Mouse (Mus musculus): ENCODE results near the gene Adgra1. TPM values are rescaled to one million over a fixed set of nuclear protein-coding genes. Genes with fewer than 3 reads are reported as not detected.

Adgra1 gene
- 1.2 and 1.3 TPM in 2 replicates for polyA plus RNA-seq (2016; fragmentation: Nextera tagmentation; extraction: Ambion mirVana)

DNA sequence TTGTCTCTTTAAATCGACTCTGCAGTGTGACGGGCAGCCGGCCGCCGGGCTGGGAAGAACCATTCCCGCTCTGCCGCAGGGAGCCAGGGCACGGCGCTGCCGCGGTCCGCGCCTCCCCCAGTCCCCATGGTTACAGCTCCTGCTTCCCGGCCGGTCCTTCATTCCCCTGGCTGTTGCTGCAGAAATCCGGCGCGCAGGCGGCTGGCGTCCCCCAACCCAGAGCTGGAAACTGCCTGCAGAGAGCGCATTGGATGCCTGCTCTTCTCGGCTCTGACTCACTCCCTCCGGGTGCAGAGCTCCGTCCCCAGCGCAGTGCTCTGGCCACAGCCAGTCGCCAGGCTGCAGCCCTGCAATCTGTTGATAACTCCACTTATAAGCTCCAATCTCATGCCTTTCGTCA, at the start of gene Adgra1:
TSS of gene Adgra1 (plus strand) at position 139 of the 400 bp plus-strand sequence.
- Histone ChIP-seq H3K9me3 (no peaks in the 10 kb centered on the region), H3K4me3 (peak within 1 kb of the TSS; percentile 17), H3K4me2 (replicated peaks) (peak within 1 kb of the TSS; percentile 51), H3K4me1 (no peaks in the 10 kb centered on the region), H3K27ac (no peak within 1 kb of the TSS), H3K9ac (peak within 1 kb of the TSS; percentile 17; the same call in 1 of the 2 replicates), H3K27me3 (peaks cover 31% of the 10 kb centered on the region), H3K36me3 (no peaks in the 10 kb centered on the region)
- under 1% methylated on average over 27 of the region's 27 CpGs for WGBS
- ATAC-seq (ENCODE audit: insufficient number of reproducible peaks, insufficient read depth, low FRiP score, low TSS enrichment), result peak; percentile 92

DNA sequence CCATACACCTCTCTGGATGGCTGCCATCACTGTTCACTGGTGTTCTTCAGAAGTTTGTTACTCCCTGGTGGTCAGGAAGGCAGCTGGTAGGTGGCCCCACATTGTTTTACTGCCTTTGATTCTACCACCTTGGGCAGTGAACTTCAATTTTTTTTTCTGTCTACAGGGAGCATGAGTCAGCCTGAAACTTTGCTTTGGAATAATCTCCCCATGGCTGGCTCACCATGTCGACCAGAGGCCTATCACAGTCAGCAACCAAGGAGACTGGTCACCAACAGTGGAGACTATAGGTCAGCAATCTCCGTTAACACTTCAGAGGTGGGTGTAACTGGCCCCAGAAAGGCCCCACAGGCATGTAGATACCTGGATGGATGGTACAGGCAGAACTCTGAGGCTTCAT, 46.6 kb upstream of the Adgra1 start:
- WGBS, result 75% methylated on average over 2 of the region's 2 CpGs
- Histone ChIP-seq H3K4me2 (replicated peaks) (no peak overlapping the region), H3K9ac (no peak overlapping the region), H3K27ac (no peak overlapping the region), H3K4me1 (no peaks in the 10 kb centered on the region), H3K4me3 (no peak overlapping the region), H3K36me3 (no peaks in the 10 kb centered on the region), H3K9me3 (no peaks in the 10 kb centered on the region), H3K27me3 (no peaks in the 10 kb centered on the region)
- no peak for ATAC-seq (ENCODE audit: insufficient number of reproducible peaks, insufficient read depth, low FRiP score, low TSS enrichment)

DNA sequence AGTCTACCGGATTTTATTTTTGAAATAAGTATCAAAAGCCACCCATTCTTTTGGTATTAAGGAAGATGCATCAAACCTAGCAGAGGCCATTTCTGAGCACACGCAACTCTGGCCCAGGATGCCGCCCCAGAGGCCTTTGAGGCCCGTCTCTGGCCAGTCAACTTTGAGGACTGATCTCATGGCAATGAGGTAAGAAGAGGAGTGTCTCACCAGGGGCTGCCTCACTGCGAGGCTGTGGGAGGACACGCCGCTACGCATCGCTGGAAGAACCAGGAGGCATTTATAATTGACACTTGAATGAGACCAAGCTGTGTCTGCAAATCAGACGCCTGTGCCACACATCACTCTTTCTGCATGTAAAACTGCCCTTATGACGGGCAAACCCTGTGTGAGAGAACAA, 45.0 kb upstream of the Adgra1 start:
- Histone ChIP-seq H3K4me3 (no peak overlapping the region), H3K4me2 (replicated peaks) (no peak overlapping the region), H3K36me3 (no peaks in the 10 kb centered on the region), H3K27ac (no peak overlapping the region), H3K4me1 (no peaks in the 10 kb centered on the region), H3K27me3 (no peaks in the 10 kb centered on the region), H3K9ac (no peak overlapping the region), H3K9me3 (no peaks in the 10 kb centered on the region)
- WGBS, result 88% methylated on average over 11 of the region's 11 CpGs
- ATAC-seq (ENCODE audit: insufficient number of reproducible peaks, insufficient read depth, low FRiP score, low TSS enrichment), result no peak

DNA sequence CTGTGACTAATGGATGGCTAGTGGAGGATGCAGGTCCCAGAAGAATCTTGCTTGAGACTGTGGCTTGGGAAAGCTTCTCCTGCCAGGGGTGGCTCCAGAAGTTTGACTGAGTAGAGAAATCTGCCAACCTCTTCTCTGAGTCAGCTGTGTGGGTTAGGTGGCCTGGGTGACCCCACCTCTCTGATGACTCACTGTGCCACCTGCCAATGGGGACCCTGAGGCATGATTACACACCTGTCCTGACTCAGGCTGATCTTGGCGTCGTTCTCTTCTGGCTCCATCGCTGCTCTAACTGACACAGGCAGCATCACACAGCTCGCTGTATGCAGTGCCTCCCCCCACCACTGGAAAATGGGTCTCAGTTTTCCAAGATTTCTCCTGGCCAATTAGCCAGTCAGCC, 44.3 kb upstream of the Adgra1 start:
- WGBS, result 68% methylated on average over 4 of the region's 4 CpGs
- no peak for ATAC-seq (ENCODE audit: insufficient number of reproducible peaks, insufficient read depth, low FRiP score, low TSS enrichment)
- no peak overlapping the region for H3K4me3 ChIP-seq

DNA sequence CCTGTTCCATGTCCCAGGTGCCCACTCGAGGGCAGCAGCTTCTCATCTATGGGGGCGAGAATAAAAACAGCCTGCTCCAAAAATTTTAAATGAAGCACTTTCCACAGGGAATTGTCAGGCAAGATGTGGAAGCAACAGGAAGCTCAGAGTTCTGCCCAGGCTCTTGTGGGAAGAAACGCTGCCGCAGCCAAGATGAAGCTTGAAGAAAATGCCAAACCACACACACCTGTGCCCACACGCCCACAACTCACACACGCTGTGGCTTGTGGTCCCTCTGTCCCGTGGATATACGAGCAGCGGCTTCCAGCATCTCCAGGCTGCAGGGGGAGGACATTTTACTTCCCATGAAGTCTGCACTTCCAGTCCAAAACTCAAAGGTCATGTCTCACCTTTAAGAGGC, 42.4 kb upstream of the Adgra1 start:
- H3K9ac ChIP-seq, result no peak overlapping the region
- WGBS, result 75% methylated on average over 9 of the region's 9 CpGs
- ATAC-seq (ENCODE audit: insufficient number of reproducible peaks, insufficient read depth, low FRiP score, low TSS enrichment), result no peak
- H3K9me3 ChIP-seq, result no peaks in the 10 kb centered on the region
- H3K27ac ChIP-seq, result no peak overlapping the region
- no peaks in the 10 kb centered on the region for H3K36me3 ChIP-seq
- no peaks in the 10 kb centered on the region for H3K4me1 ChIP-seq
- H3K4me2 ChIP-seq (replicated peaks), result no peak overlapping the region
- H3K4me3 ChIP-seq, result no peak overlapping the region
- no peaks in the 10 kb centered on the region for H3K27me3 ChIP-seq

More for the DNA sequence above, 44.3 kb upstream of the Adgra1 start:
- Histone ChIP-seq H3K36me3 (no peaks in the 10 kb centered on the region), H3K27ac (no peak overlapping the region), H3K9me3 (no peaks in the 10 kb centered on the region), H3K4me2 (replicated peaks) (no peak overlapping the region), H3K27me3 (no peaks in the 10 kb centered on the region), H3K4me1 (no peaks in the 10 kb centered on the region), H3K9ac (no peak overlapping the region)

DNA sequence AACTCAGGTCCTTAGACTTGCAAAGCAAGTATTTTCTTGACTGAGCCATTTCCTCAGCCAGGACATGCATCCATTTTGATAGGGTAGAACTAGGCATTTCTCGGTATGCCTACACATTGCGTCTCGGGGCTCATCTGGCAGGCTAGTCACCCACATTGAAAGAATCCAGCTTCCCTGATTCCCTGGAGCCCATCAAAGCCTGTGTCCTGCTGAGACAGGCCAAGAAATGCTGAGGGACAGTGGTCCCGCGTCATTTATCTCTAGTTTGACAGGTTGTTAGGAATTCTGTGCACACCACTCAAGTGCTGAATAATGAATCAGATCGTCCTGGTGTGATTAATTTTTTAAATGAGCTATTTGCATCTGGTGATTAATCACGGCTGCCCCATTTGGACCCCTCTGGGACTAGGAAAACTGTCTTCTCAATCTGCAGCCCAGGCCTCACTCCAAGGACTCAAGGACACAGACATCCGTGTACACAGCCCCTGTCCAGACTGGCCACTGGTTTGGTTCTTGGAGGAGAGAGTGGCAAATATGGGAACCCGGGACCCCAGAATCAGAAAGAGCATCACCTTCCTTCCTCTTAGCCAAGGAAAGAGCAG, 38.9 kb upstream of the Adgra1 start:
- 82% methylated on average over 9 of the region's 9 CpGs for WGBS
- no peak for ATAC-seq (ENCODE audit: insufficient number of reproducible peaks, insufficient read depth, low FRiP score, low TSS enrichment)

DNA sequence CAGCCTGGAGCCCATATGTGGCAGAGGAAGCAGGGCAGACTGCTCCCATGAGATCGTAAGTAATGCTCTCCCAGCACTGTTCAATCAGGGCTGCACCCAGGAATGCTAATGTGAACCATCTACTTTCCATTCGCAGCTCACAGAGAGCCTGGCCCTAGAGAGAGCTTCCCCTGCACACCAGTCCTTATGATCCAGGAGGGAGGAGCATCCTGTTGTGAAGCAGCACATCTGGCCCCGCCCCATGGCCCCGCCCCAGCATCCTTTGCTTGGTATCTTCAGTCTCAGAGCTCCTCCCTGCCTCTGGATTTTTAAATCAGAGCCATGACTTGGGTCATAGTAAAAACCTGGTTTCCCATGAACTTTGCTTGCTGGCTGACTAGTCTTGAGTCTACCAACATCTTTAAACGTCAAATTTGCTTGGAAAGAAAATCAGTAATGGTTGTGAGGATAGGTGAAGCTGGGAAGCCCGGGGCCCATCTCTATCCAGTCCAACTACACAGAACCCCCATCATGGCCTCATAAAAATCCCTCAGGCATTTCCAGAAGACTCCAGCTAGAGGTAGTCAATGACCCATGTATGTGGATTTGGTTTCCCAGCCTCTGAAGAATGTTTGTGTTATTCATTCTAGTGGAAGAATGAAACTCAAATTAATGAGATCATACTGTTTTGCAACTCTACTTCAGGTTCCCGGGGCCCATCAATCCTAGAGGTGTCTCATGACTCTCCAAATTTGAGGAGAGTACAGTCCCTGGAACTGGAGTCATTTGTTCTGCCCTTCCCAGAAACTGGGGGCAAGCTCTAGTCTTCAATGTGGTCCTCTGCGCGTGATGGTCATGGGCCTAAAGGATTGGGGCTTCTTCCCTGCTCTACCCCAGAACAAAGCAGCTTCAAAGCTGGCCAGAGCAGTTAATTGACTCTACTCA, 36.5 kb upstream of the Adgra1 start:
- H3K27me3 ChIP-seq, result no peaks in the 10 kb centered on the region
- H3K4me1 ChIP-seq, result no peaks in the 10 kb centered on the region
- H3K4me3 ChIP-seq, result no peak overlapping the region
- WGBS, result 67% methylated on average over 9 of the region's 9 CpGs
- no peak overlapping the region for H3K4me2 ChIP-seq (replicated peaks)
- no peaks in the 10 kb centered on the region for H3K9me3 ChIP-seq
- no peak overlapping the region for H3K9ac ChIP-seq
- no peak for ATAC-seq (ENCODE audit: insufficient number of reproducible peaks, insufficient read depth, low FRiP score, low TSS enrichment)
- no peaks in the 10 kb centered on the region for H3K36me3 ChIP-seq
- H3K27ac ChIP-seq, result no peak overlapping the region

More for the DNA sequence above, 38.9 kb upstream of the Adgra1 start:
- no peak overlapping the region for H3K27ac ChIP-seq
- no peaks in the 10 kb centered on the region for H3K27me3 ChIP-seq
- H3K4me1 ChIP-seq, result no peaks in the 10 kb centered on the region
- H3K4me3 ChIP-seq, result no peak overlapping the region
- H3K4me2 ChIP-seq (replicated peaks), result no peak overlapping the region
- no peak overlapping the region for H3K9ac ChIP-seq
- H3K9me3 ChIP-seq, result no peaks in the 10 kb centered on the region
- no peaks in the 10 kb centered on the region for H3K36me3 ChIP-seq

DNA sequence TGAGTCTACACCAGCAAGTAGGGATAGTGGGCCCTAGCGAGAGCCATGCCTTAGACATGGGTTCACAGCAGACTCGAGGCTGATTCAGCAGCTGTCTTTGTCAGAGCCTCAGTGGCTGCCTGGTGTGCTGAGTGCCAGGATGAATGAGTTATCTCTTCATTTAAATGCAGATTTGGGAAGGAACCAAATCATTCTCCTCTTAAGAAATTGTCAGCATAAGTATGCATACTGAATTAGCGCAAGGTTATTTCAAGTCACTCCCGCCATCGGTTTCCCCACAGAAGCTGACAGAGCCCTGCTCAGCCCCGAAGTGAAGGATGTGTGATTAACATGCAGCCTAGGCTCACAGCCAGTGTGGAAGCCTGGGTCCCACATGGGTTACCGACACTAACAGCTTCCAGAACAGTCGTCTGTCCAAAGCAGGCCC, 27.8 kb upstream of the Adgra1 start:
- Histone ChIP-seq H3K4me1 (no peaks in the 10 kb centered on the region), H3K4me3 (no peak overlapping the region), H3K4me2 (replicated peaks) (no peak overlapping the region), H3K9me3 (no peaks in the 10 kb centered on the region), H3K27ac (no peak overlapping the region), H3K27me3 (no peaks in the 10 kb centered on the region), H3K9ac (no peak overlapping the region), H3K36me3 (no peaks in the 10 kb centered on the region)
- WGBS, result 63% methylated on average over 8 of the region's 8 CpGs
- ATAC-seq (ENCODE audit: insufficient number of reproducible peaks, insufficient read depth, low FRiP score, low TSS enrichment), result no peak

DNA sequence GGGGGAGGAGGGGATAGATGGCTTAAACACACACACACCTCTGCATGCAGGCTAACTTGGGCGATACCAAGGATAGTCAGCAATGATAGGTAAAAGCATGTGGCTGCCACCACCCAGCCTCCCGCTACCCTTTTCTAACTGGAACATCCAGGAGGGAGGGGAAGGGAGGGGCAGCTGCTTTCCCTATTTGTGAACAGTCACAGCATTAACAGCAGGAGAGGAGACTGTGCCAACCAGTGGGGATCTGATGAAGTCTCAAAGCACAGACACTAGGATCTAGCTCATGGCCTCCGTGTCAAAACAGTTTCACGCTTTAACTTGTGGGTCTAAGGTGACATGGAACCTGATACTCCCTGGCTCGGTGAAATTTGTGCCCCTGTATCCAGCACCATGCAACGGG, 23.9 kb upstream of the Adgra1 start:
- 63% methylated on average over 6 of the region's 6 CpGs for WGBS
- Histone ChIP-seq H3K36me3 (no peaks in the 10 kb centered on the region), H3K9me3 (no peaks in the 10 kb centered on the region), H3K4me3 (no peak overlapping the region), H3K27me3 (no peaks in the 10 kb centered on the region), H3K4me1 (no peaks in the 10 kb centered on the region), H3K9ac (no peak overlapping the region), H3K4me2 (replicated peaks) (no peak overlapping the region), H3K27ac (no peak overlapping the region)
- no peak for ATAC-seq (ENCODE audit: insufficient number of reproducible peaks, insufficient read depth, low FRiP score, low TSS enrichment)

DNA sequence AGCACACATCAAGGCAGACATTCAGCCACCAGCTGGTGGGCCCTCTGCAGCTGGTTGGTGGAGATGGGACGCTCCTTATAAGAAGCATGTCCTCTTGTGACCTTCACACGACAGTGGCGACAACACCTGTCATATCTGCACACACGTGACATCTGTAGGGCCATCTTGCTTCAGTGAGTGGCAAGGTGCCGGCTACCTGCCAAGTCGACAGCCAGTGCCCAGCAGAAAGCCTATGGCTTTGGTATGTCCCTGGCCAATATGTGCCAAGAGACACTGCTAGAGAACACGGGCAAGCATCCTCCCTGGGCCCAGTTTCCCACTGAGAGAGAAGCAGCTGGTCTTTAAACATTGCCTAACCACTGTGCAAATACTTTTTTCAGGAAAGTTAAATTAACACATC, 22.3 kb upstream of the Adgra1 start:
- Histone ChIP-seq H3K9me3 (no peaks in the 10 kb centered on the region), H3K27me3 (no peaks in the 10 kb centered on the region), H3K9ac (no peak overlapping the region), H3K4me2 (replicated peaks) (no peak overlapping the region), H3K4me1 (no peaks in the 10 kb centered on the region), H3K36me3 (no peaks in the 10 kb centered on the region), H3K27ac (no peak overlapping the region), H3K4me3 (no peak overlapping the region)
- no peak for ATAC-seq (ENCODE audit: insufficient number of reproducible peaks, insufficient read depth, low FRiP score, low TSS enrichment)
- WGBS, result 87% methylated on average over 7 of the region's 7 CpGs

DNA sequence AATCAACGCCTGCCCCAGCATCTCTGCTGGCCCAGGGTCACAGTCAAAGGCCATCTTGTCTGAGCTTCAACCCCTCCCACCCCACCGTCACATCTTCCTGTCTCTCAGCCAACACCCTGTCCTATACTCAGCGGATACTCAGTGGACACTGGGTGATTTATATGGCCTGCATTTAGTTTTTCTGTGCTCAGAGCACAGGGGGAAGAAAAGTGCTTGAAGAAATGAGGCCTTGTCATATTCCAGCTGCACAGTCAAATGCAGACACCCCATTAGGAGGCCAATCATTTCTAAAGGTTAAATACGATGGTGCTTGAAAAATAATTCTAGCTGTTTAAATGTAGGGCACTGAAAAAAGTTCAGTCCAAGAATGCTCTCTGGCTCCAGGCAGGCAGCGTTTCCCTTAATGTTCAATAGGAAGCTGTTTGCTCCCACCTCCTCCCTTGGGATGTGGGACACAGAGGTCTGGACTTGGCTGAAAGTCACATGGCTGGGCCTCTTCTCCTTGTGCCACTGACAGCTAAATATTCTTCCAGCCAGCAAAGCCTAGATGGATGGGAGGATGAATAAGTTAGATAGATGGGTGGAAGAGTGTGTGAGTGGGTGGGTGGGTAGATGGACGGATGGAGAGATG, 20.3 kb upstream of the Adgra1 start:
- ATAC-seq (ENCODE audit: insufficient number of reproducible peaks, insufficient read depth, low FRiP score, low TSS enrichment), result no peak
- H3K27me3 ChIP-seq, result no peaks in the 10 kb centered on the region
- WGBS, result 91% methylated on average over 6 of the region's 6 CpGs
- no peaks in the 10 kb centered on the region for H3K4me1 ChIP-seq
- no peaks in the 10 kb centered on the region for H3K36me3 ChIP-seq
- H3K9ac ChIP-seq, result no peak overlapping the region
- H3K9me3 ChIP-seq, result no peaks in the 10 kb centered on the region
- H3K4me3 ChIP-seq, result no peak overlapping the region
- H3K27ac ChIP-seq, result no peak overlapping the region
- H3K4me2 ChIP-seq (replicated peaks), result no peak overlapping the region
